Mouse (Mus musculus): ENCODE results near the gene Kif5c. TPM values are rescaled to one million over a fixed set of nuclear protein-coding genes. Genes with fewer than 3 reads are reported as not detected.

Kif5c gene
- polyA plus RNA-seq (2014; fragmentation: Nextera tagmentation; extraction: Ambion mirVana) = 0.78 and 1.0 TPM in 2 replicates

DNA sequence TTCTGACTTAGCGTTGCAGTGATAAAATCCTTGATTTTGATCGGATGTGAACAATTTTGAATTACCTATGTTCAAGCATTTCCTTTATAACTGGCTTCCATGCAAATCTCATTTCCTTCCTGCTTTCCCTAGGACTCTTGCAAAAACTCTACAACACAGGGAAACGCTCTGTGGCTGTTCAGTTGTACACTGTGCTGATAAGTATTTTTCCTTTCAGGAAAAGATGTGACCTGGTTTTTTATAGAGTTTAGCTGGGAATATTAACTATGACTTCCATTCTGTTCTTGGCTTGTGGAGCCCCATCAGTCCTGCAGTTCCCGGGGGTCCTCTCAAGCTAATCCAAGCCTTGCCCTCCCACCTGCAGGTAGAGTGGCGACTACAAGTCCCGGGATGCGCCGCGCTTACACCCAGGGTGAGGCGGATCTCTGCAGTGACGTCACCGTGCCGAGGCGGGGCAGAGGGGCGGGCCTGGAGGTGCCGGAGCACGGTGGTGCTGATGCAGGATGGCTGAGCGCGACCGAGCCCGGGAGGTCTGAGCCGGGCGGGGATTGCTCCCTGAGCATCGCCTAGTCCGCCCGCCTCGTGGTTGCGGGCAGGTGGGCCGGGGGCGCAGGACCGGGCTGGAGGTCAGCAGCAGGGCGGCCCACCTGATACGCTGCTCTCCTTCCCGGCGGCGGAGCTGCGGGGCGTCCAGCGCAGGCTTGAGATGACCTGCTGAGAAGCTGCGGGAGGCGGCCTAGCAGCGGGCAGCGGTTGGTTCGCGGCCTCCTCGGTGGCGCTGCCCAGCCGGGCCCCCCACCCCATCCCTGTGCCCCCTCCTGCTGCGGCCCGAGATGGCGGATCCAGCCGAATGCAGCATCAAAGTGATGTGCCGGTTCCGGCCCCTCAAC is at the start of gene Kif5c:
TSS of gene Kif5c (plus strand) at position 470 of the 890 bp plus-strand sequence.
- H3K4me2 ChIP-seq = peak within 1 kb of the TSS; percentile 98
- no peak for TF ChIP-seq CTCF (IDR thresholded peaks at IDR 0.05; ENCODE audit: low read depth)
- peaks cover 21% of the 10 kb centered on the region for H3K27me3 ChIP-seq (ENCODE audit: insufficient read depth, low read length)
- H3K36me3 ChIP-seq (ENCODE audit: insufficient read depth) = no peaks in the 10 kb centered on the region
- no peaks in the 10 kb centered on the region; the same call in 1 of the 2 replicates for H3K4me1 ChIP-seq (ENCODE audit: insufficient read depth)
- H3K9me3 ChIP-seq (ENCODE audit: low read depth, low read length) = no peaks in the 10 kb centered on the region
- 4% methylated on average over 54 of the region's 54 CpGs for WGBS
- H3K4me3 ChIP-seq (ENCODE audit: low read depth, low read length) = peak within 1 kb of the TSS; percentile 63
- no peak within 1 kb of the TSS for H3K27ac ChIP-seq (ENCODE audit: low read depth)
- H3K9ac ChIP-seq = peak within 1 kb of the TSS; percentile 27; the same call in 1 of the 2 replicates
- peak; percentile 89 for DNase-seq
- ATAC-seq (ENCODE audit: insufficient read depth) = peak; percentile 98

DNA sequence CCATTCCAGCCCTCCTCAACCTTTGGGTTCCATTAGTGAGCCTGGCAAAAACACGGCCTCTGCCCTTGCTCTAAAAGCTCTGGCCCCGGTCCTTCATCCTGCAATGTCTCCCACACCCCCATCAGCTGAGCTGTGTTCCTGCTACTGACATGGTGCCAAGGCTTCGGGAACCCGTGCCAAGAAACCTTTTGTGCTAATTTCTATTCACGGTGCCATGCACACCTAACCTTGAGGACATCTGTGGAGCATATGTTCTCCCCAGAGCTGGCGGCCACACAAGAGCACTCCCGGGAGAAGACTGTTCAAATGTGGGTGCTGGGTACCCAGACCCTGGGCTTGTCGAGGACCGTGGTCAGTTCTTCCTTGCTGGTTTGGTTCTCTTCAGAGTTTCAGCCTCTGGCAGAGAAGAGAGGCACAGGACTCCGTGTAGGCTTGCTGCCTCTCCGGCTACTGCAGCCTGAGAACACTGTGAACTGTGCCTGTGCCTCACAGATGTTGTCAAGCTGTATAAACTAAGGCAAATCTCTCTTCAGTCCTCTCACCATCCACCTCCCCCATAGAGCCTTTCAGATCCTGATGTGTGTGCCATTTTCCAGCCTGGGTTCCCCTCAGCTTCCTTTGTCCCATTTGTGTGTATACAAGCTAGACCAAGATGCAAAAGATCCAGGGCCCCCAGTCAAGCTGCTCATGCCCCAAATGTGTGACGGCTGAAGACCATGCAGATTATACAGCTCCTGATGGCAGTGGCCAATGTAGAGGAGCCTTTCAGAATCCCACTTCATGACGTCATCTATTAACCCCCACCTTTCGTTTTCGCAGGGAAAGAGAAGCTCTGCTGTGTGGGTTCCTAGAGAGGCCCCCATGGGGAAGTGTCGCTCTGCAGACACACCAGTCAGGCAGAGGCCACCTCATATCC is 49.0 kb upstream of the Kif5c start:
- Histone ChIP-seq H3K4me3 (ENCODE audit: low read depth, low read length) (no peak overlapping the region), H3K4me2 (no peak overlapping the region), H3K36me3 (ENCODE audit: insufficient read depth) (no peaks in the 10 kb centered on the region), H3K9me3 (ENCODE audit: low read depth, low read length) (no peaks in the 10 kb centered on the region), H3K27ac (ENCODE audit: low read depth) (no peak overlapping the region), H3K4me1 (ENCODE audit: insufficient read depth) (no peaks in the 10 kb centered on the region), H3K27me3 (ENCODE audit: insufficient read depth, low read length) (no peaks in the 10 kb centered on the region), H3K9ac (no peak overlapping the region)
- DNase-seq = no peak
- 61% methylated on average over 16 of the region's 16 CpGs for WGBS
- no peak for TF ChIP-seq CTCF (IDR thresholded peaks at IDR 0.05; ENCODE audit: low read depth)
- peak; percentile 33; the same call in 1 of the 2 replicates for ATAC-seq (ENCODE audit: insufficient read depth)

DNA sequence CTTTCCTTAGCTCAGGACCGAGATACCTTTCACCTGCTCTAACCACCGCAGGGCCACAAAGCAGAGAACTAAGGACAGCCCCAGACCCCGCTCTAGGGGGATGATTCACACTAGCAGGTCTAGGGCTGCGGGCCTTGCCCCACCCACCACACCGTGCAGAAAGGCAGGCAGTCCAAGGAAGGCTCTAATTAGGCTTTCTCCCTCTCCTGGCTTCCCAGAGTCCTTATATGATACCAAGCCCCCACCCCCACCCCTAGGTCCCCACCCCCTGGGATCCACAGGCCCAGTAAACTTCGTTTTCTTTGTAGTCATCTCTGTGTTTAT is 48.4 kb upstream of the Kif5c start:
- Histone ChIP-seq H3K4me3 (ENCODE audit: low read depth, low read length) (no peak overlapping the region), H3K27ac (ENCODE audit: low read depth) (no peak overlapping the region), H3K4me2 (no peak overlapping the region), H3K27me3 (ENCODE audit: insufficient read depth, low read length) (no peaks in the 10 kb centered on the region), H3K36me3 (ENCODE audit: insufficient read depth) (no peaks in the 10 kb centered on the region), H3K9me3 (ENCODE audit: low read depth, low read length) (no peaks in the 10 kb centered on the region), H3K4me1 (ENCODE audit: insufficient read depth) (no peaks in the 10 kb centered on the region), H3K9ac (no peak overlapping the region)
- WGBS = 53% methylated on average over 6 of the region's 6 CpGs
- ATAC-seq (ENCODE audit: insufficient read depth) = peak; percentile 25; the same call in 1 of the 2 replicates
- no peak for TF ChIP-seq CTCF (IDR thresholded peaks at IDR 0.05; ENCODE audit: low read depth)
- DNase-seq = no peak

DNA sequence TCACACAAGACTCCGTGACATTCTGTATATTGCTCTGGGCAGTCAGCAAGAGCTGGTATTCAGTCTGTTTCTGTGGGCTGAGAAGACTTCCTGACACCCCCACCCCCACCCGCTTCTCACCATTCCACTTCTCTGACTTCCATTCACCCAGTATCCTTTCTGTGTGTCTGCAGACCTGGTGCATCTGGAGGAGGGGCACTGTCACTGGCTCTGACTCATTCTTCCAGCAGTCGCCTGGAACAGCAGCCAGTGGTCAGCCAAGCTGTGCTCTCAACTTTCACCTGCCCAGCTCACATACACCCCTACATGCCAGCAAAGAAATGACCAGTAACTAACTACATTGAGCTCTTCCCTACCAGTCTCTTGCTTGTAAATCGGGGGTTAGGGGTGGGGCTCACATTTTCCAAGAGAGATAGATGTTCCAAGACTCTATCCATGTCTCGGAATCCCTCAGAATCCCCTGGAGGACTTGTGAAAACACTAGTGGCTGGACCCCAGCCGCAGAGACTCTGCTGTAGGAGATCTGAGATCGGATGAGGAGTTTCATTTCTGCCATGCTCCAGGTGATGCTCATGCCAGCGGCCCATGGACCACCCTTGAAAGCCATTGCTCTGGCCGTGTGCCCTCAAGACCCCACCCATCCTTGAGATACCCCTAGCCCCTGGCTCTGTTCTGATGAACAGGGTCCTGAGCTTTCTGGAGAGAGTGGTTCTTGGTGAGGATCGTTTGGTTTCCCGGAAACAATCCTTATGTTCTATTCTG is 47.8 kb upstream of the Kif5c start:
- no peak for TF ChIP-seq CTCF (IDR thresholded peaks at IDR 0.05; ENCODE audit: low read depth)
- Histone ChIP-seq H3K4me2 (no peak overlapping the region), H3K27me3 (ENCODE audit: insufficient read depth, low read length) (no peaks in the 10 kb centered on the region), H3K36me3 (ENCODE audit: insufficient read depth) (no peaks in the 10 kb centered on the region), H3K4me3 (ENCODE audit: low read depth, low read length) (no peak overlapping the region), H3K4me1 (ENCODE audit: insufficient read depth) (no peaks in the 10 kb centered on the region), H3K9ac (no peak overlapping the region), H3K9me3 (ENCODE audit: low read depth, low read length) (no peaks in the 10 kb centered on the region), H3K27ac (ENCODE audit: low read depth) (no peak overlapping the region)
- DNase-seq (no peak), ATAC-seq (ENCODE audit: insufficient read depth) (peak; percentile 33)
- WGBS = 72% methylated on average over 11 of the region's 11 CpGs

DNA sequence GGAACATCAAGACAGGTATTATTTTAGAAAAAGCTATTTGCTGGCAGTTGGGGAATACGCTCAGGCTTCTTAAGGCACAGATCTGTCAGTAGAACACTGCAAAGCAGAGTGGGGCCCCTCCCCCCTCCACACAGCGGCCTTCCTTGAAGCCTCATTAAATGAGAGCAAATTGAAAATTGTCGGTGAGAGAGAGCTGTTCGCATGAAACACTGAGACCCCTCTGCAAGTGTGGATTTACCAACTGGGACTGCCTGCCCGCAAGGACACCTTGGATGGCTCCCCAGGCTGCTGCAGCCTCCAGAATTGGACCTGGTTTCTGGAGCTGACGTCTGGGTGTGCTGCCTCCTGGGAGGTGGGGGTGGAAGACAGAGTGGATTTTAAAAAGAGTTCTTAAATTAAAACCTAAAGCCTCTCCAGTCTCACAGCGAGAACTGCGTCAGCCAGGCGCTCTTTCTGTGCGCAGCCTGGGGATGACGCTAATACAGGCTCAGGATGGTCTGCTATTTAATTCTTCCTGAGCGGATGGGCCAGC is 46.9 kb upstream of the Kif5c start:
- TF ChIP-seq CTCF (IDR thresholded peaks at IDR 0.05; ENCODE audit: low read depth) = no peak
- no peak overlapping the region for H3K4me2 ChIP-seq

DNA sequence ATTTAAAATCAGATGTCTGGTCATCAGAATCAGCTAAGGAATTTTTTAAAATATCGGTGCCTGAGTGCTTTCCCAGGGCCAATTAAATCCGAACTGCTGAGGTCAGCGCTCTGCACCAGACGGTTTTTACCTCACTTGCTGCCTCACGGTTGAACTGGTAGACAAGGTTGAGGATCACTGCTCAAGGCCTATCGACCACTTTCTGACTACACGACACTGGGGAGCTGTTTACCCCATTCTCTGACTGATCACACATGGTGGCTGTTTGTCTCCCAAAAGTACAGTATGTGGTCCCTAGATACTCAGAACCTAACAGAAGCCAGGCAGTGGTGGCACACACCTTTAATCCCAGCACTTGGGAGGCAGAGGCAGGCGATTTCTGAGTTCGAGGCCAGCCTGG is 46.4 kb upstream of the Kif5c start:
- no peaks in the 10 kb centered on the region for H3K27me3 ChIP-seq (ENCODE audit: insufficient read depth, low read length)
- WGBS = 76% methylated on average over 9 of the region's 9 CpGs
- ATAC-seq (ENCODE audit: insufficient read depth) = no peak
- H3K9ac ChIP-seq = no peak overlapping the region
- no peak for DNase-seq
- no peak for TF ChIP-seq CTCF (IDR thresholded peaks at IDR 0.05; ENCODE audit: low read depth)
- H3K27ac ChIP-seq (ENCODE audit: low read depth) = no peak overlapping the region
- H3K4me2 ChIP-seq = no peak overlapping the region
- no peaks in the 10 kb centered on the region for H3K36me3 ChIP-seq (ENCODE audit: insufficient read depth)
- no peaks in the 10 kb centered on the region for H3K4me1 ChIP-seq (ENCODE audit: insufficient read depth)
- no peaks in the 10 kb centered on the region for H3K9me3 ChIP-seq (ENCODE audit: low read depth, low read length)
- H3K4me3 ChIP-seq (ENCODE audit: low read depth, low read length) = no peak overlapping the region

More for the DNA sequence above, 46.9 kb upstream of the Kif5c start:
- Histone ChIP-seq H3K36me3 (ENCODE audit: insufficient read depth) (no peaks in the 10 kb centered on the region), H3K27ac (ENCODE audit: low read depth) (no peak overlapping the region), H3K4me3 (ENCODE audit: low read depth, low read length) (no peak overlapping the region), H3K4me1 (ENCODE audit: insufficient read depth) (no peaks in the 10 kb centered on the region), H3K9ac (no peak overlapping the region), H3K27me3 (ENCODE audit: insufficient read depth, low read length) (no peaks in the 10 kb centered on the region), H3K9me3 (ENCODE audit: low read depth, low read length) (no peaks in the 10 kb centered on the region)
- ATAC-seq (ENCODE audit: insufficient read depth) (no peak), DNase-seq (no peak)
- 60% methylated on average over 12 of the region's 12 CpGs for WGBS
